Mouse (Mus musculus): Measurements from ENCODE around the gene Rangrf. TPM values are rescaled to one million over a fixed set of nuclear protein-coding genes. Genes with fewer than 3 reads are reported as not detected.

The Rangrf gene
- total RNA-seq (2023): 2.8 TPM

DNA sequence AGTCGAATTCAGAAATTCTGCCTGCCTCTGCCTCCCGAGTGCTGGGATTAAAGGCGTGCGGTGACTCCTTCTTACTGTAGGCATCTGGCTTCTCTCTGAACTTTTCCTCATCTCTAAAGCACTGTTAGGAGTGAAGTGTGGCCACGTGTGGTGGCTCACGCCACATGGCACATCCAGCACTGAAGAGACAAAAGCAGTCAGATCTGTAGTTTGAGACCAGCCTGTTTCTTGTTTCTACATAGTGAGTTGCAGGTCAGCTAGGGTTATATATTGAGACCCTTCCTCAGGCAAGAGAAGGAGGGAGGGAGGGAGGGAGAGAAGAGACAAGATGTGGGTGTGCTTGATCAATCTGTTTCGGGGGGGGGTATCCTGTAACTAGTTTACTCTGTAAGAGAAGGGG is at the start of gene Rangrf:
Rangrf (minus strand) TSS at position 101 of the 400 bp plus-strand sequence.

DNA sequence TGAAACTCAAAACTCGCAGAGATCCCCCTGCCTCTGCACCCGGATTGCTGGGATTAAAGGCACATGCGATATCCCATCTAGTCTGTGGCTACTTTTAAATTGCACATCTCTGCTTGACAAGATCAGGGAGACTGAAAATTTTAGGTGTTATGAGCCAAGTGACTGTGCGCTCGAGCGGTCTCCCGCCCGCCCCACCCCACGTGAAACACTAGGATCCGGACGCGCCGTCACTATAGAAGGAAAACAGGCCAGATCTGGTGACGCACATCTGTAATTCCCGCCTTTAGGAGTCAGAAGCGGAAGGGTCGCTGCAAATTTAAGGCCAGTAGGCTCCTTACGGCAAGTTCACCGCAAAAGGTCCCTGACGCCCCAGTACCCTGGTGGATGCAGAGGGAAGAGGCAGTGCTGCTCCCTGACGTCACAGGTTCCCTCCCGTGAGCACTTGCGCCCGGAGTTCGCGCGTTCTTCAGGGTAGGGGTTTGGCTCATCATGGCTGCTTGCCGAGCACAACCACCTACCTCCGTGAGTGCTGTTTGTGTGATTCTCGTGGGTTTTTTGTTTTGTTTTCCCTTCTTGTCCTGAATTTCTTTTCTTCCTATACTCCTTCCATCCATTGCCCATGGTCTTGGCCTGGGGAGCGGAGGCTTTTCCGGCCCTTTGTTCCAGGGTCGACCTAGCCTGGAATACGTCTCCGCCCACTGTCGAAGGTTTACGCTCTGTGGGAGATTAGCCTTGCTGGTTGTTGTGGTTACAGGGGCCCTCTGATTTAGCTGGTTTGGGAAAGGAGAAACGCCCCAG is 40.9 kb upstream of the Rangrf start, which contains the start of gene Ctc1:
Ctc1 (plus strand) TSS at position 268 of the 798 bp plus-strand sequence.

DNA sequence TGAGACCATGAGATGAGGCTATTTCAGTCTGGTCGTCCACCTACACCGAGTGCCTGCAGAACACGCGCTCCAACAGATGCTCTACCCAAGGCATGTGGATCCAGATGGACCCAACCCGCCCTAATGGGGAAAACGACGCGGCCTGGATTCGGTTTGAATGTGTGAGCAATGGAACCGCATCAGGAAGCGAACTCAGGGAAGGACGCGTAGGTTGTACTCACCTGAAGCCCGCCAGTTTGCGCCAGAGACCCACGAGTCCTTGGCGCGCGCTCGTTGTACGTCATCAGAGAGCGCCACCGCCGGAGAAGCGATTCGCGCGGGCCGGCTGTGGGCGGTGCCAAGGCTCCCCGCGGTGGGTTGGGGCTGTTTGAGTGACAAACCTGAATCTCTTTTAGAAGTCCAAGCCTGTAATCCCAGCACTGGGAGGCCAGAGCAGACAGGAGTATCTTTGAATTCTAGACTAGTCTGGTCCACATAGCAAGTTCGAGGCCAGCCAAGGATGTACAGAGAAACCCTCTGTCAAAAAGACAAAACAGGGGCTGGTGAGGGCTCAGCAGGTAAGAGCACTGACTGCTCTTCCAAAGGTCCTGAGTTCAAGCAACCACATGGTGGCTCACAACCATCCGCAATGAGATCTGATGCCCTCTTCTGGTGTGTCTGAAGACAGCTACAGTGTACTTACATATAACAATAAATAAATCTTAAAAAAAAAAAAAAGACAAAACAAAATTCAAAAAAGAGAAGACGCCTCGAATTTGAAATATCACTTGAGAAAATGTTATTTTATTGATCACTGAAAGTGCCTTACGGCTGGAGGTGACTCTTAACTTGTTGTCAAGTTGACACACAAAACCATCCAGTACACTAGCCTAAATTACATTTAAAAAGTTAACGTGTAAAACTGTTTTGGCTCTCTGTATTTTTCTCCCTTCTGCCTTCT is 33.5 kb upstream of the Rangrf start, which contains the start of gene Pfas:
Pfas (minus strand) TSS at position 279 of the 940 bp plus-strand sequence.

DNA sequence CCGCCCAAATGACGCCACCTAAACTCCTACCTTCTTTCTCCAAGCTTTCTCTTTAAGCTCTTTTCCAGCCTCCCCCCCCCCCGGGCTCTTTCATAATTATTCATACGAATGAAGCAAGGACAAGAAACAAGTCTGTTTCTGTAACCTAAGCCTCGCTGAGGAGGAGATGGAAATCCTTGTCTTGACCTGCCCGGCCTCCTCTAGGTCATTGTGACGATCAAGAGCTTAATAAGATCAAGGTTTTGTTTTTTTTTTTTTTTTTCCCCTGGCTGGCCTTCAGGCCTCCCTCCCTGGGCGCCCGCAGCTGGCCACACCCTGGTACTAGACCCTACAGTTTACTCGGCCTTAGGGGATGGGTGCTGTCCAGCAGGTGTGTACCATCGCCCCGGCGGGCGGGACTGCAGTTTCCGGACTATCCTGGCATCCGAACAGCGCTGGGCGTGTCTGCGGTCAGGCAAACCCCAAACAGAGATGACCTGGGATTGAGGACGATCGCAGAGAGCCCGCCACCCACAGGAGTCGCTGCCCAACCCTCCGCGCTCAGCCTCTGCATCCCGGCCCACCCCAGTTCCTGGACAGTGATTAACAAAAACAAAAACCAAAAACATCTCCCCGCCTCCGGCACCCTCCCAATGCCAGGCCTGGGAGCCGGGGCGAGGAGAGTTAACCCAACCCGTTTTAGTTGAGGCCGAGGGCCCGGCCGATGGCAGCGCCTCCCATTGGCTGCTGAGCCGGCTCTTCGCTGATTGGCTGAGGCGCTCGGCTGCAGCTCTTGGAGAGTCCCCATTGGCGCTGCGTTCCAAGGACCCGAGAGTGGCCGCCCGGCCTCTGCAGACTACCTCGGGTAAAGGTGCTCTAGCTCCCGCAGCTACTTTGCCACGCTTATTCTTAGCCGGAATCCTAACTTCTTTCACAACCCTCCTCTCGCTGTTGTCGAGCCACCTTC is 7.4 kb downstream of the Rangrf start, which contains the start of gene Slc25a35:
Slc25a35 (plus strand) TSS at position 795 of the 946 bp plus-strand sequence.

DNA sequence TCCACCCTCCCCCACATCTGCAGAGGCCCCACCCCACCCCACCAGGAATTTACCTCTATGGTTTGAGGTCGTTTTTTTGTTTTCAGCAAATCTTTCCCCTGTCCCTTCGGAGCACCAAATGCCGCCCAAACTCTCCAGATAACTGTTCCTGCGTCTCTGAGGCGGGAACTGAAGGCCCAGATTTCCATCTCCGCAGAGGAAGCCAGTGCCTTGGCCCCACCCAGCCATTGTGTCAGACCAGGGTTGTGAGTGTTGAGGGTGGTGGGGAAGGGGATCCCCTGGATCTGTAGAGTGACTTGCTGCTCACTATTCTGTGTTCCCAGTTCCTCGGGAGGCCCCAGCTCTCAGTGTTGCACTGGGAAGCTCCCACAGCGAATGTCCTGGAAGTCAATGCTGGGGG is 17.7 kb downstream of the Rangrf start, which contains the start of gene Arhgef15:
Arhgef15 (minus strand) TSS at position 173 of the 400 bp plus-strand sequence.

DNA sequence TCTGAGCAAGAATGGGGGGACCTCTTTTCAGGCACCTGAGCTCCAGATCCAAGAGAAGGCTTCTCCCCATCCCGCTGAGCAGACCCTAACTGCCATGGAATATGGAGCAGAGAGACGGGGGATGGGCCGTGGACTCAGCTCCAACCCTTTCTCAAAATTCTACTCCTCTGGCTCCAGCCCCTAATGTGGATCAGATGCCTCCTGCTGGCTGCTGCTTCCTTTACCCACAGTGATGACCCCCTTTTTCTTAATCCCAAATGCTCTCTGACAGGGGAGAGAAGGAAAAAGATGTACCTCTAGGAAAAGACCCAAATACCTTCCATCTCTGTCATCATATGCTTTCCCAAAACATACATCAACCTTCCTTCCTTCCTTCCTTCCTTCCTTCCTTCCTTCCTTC is 48.0 kb downstream of the Rangrf start, which contains the start of gene Odf4:
Odf4 (minus strand) TSS at position 101 of the 400 bp plus-strand sequence.

Other genes starting within 250 kb of the Rangrf start
- gene Ndel1, start 103.3 kb downstream of the Rangrf start, total RNA-seq (2023): 90.2 TPM
- not detected for gene Rnf222, start 86.6 kb downstream of the Rangrf start, total RNA-seq (2023)
- 2,913 TPM for gene Rpl26, start 73.6 kb downstream of the Rangrf start, total RNA-seq (2023)
- not detected for gene Odf4, start 48.1 kb downstream of the Rangrf start, total RNA-seq (2023)
- gene Arhgef15, start 17.7 kb downstream of the Rangrf start, total RNA-seq (2023): 0.50 TPM
- gene Slc25a35, start 7.1 kb downstream of the Rangrf start, total RNA-seq (2023): 2.9 TPM
- 20.6 TPM for gene Pfas, start 33.3 kb upstream of the Rangrf start, total RNA-seq (2023)
- gene Ctc1, start 40.7 kb upstream of the Rangrf start, total RNA-seq (2023): 19.9 TPM
- gene Aurkb, start 70.5 kb upstream of the Rangrf start, total RNA-seq (2023): 1.5 TPM
- 9.1 TPM for gene Borcs6, start 84.5 kb upstream of the Rangrf start, total RNA-seq (2023)
- not detected for gene Tmem107, start 95.6 kb upstream of the Rangrf start, total RNA-seq (2023)
- 260 TPM for gene Vamp2, start 113.3 kb upstream of the Rangrf start, total RNA-seq (2023)
- 696 TPM for gene Per1, start 120.0 kb upstream of the Rangrf start, total RNA-seq (2023)
- not detected for gene Hes7, start 145.2 kb upstream of the Rangrf start, total RNA-seq (2023)
- gene 9130213A22Rik, start 147.4 kb upstream of the Rangrf start, total RNA-seq (2023): not detected
- gene Aloxe3, start 150.7 kb upstream of the Rangrf start, total RNA-seq (2023): 1.6 TPM
- not detected for gene Alox12b, start 181.8 kb upstream of the Rangrf start, total RNA-seq (2023)
- 1.1 TPM for gene Alox8, start 222.7 kb upstream of the Rangrf start, total RNA-seq (2023)

Measured in CD4-positive naive resting alpha-beta T cell, adult 76 days (primary cell).